Mouse (Mus musculus): ENCODE data around the gene Gls. TPM values are rescaled to one million over a fixed set of nuclear protein-coding genes. Genes with fewer than 3 reads are reported as not detected.

Gls gene
- polyA plus RNA-seq, 1 experiment from 2014 or later = 21.5 TPM

DNA sequence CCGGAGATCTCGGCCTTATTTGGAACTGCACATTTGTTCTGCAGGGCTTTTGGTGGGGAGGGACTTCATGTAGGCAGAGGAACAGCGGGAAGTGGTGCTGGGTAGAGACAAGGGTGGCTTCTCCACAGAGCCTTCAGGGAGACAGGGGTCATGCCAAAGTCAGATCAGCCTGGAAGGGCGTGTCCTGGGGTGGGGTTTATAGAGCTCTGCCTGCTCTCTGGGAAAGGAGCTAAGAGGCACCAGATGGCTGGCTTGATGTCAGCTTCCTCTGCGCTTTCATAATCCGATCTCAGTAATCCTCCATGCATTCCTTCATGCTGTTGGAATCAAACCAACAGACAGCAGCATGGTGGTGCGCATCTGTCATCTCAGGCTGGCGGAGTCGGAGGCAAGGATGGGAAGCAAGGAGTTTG lies 83.1 kb downstream of the Gls start:
- Histone ChIP-seq H3K27ac (replicated peaks) (no peak overlapping the region), H3K36me3 (replicated peaks) (peaks cover 7% of the 10 kb centered on the region), H3K9me3 (no peaks in the 10 kb centered on the region), H3K4me3 (no peak overlapping the region), H3K4me1 (peaks cover 43% of the 10 kb centered on the region), H3K27me3 (replicated peaks; ENCODE audit: low read depth, poor library complexity, severe bottlenecking) (no peaks in the 10 kb centered on the region)
- peak; percentile 39 for DNase-seq (ENCODE audit: low spot score)
- 45% methylated on average over 9 of the region's 9 CpGs for WGBS

DNA sequence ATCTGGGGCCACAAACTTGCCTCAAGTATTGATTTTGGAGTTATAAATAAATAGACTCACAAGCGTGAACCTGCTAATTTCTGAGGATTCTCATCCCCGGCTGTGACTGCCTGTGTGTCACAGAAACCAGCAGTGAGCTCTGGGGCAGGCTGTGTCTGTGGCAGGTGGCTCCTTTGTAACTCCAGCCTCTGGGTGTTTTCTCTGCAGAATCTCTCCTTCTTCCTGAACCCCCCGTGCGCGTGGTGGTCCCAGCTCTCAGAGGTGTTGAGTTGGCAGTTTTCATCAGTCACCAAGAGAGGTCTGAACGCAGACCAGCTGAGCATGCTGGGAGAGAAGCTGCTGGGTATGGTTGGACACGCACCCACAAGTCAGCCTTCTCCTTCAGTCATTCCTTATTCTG lies 84.3 kb downstream of the Gls start:
- 77% methylated on average over 7 of the region's 7 CpGs for WGBS
- Histone ChIP-seq H3K36me3 (replicated peaks) (peaks cover 7% of the 10 kb centered on the region), H3K4me1 (peaks cover 43% of the 10 kb centered on the region), H3K27me3 (replicated peaks; ENCODE audit: low read depth, poor library complexity, severe bottlenecking) (no peaks in the 10 kb centered on the region), H3K27ac (replicated peaks) (no peak overlapping the region), H3K9me3 (no peaks in the 10 kb centered on the region), H3K4me3 (no peak overlapping the region)
- no peak for DNase-seq (ENCODE audit: low spot score)

DNA sequence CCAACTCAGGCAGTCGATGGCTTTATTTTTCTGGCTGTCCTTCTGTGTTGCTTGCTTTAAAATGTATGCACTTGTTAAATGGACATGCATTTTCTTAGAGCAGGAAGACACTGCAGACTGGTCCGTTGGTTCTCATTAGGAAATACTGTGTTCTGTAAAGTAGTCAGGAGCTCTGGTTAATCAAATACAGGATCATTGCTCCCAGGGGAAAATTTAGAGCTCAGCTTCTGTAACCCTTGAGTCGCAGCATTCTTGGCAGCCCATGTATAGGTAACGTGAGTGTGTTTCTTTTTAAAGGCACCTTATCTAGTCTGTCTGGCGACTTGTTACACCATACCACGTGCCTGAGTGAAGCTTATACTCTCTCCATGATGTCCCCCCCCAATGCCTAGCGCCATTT lies 84.9 kb downstream of the Gls start:
- 60% methylated on average over 7 of the region's 7 CpGs for WGBS
- Histone ChIP-seq H3K4me1 (peaks cover 42% of the 10 kb centered on the region), H3K36me3 (replicated peaks) (peaks cover 7% of the 10 kb centered on the region), H3K4me3 (no peak overlapping the region), H3K27me3 (replicated peaks; ENCODE audit: low read depth, poor library complexity, severe bottlenecking) (no peaks in the 10 kb centered on the region), H3K27ac (replicated peaks) (no peak overlapping the region), H3K9me3 (no peaks in the 10 kb centered on the region)
- no peak for DNase-seq (ENCODE audit: low spot score)

DNA sequence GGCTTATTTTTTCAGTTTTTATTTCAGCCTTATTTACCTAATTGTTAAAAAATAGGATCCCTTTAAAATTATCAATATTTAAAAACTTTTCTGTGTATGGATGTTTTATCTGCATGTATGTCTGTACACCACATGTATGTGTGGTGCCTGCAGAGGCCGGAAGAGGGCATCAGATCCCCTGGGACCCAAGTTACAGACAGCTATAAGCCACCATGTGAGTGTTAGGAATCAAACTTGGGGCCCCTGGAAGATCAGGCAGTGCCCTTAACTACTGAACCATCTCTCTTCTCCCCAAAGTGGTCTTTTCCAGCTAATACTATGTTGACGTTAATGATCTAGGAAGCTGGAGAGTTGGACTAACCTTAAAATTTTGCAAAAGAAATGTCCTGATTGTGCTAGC lies 85.6 kb downstream of the Gls start:
- H3K27ac ChIP-seq (replicated peaks) = no peak overlapping the region
- no peak for DNase-seq (ENCODE audit: low spot score)
- H3K36me3 ChIP-seq (replicated peaks) = peaks cover 7% of the 10 kb centered on the region
- no peaks in the 10 kb centered on the region for H3K27me3 ChIP-seq (replicated peaks; ENCODE audit: low read depth, poor library complexity, severe bottlenecking)
- 81% methylated on average over 2 of the region's 2 CpGs for WGBS
- H3K4me1 ChIP-seq = peaks cover 40% of the 10 kb centered on the region
- H3K4me3 ChIP-seq = no peak overlapping the region
- H3K9me3 ChIP-seq = no peaks in the 10 kb centered on the region

DNA sequence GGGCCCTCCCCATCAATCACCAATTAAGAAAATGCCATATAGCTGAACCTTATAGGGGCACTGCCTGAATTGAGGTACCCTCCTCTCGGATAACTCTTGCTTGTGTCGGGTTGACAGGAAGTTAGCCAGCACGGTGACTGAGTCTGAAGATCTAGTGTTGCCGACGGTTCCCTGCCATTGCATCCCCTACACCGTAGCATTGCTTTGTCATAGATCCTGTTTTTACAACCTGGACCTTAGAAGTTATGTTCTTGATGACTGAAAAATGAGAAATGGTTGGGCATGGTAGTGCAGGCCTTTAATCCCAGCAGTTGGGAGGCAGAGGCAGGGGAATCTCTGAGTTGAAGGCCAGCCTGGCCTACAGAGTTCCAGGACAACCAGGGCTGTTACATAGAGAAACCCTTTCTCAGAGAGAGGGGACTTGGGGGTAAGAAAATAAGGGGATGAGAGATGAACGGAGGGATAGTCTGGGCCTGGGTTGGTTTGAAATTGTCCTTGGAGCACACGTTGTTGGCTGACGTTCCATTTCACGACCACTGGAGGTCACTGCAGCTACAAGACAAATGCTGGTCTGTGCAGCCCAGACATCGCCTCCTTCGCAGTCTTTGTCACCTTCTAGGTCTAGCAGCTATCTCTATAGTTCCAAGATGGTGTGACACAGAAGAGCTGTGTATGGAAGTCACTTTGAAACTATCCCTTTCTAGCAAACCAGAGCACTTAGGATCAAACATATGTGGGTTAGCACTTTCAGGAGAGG lies 86.6 kb downstream of the Gls start:
- H3K4me1 ChIP-seq = peaks cover 40% of the 10 kb centered on the region
- H3K4me3 ChIP-seq = no peak overlapping the region
- peak; percentile 62 for DNase-seq (ENCODE audit: low spot score)
- peaks cover 3% of the 10 kb centered on the region for H3K36me3 ChIP-seq (replicated peaks)
- WGBS = 53% methylated on average over 12 of the region's 12 CpGs
- no peaks in the 10 kb centered on the region for H3K27me3 ChIP-seq (replicated peaks; ENCODE audit: low read depth, poor library complexity, severe bottlenecking)
- H3K27ac ChIP-seq (replicated peaks) = no peak overlapping the region
- H3K9me3 ChIP-seq = no peaks in the 10 kb centered on the region

DNA sequence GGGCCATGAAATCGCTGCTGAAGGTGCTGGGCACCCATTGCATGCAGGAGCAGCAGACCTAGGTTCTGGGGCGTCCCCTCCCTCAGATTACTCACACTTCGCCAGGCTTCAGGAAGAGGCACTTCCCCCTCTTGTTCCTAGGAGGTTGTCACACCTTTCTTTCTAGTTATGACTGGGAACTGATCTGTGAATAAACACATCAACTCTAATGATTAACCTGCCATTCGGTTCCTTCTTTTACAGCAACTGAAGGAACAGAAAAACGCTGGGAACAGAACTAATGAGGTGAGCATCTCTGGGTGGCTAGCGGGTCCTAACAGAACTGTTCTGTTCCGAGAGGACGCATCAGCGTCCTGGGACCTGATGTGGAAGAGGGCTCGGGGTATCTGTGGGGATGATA lies 88.1 kb downstream of the Gls start:
- no peak for DNase-seq (ENCODE audit: low spot score)
- Histone ChIP-seq H3K27ac (replicated peaks) (no peak overlapping the region), H3K36me3 (replicated peaks) (no peaks in the 10 kb centered on the region), H3K27me3 (replicated peaks; ENCODE audit: low read depth, poor library complexity, severe bottlenecking) (no peaks in the 10 kb centered on the region), H3K4me3 (no peak overlapping the region), H3K9me3 (no peaks in the 10 kb centered on the region), H3K4me1 (peaks cover 28% of the 10 kb centered on the region)
- 87% methylated on average over 10 of the region's 10 CpGs for WGBS

DNA sequence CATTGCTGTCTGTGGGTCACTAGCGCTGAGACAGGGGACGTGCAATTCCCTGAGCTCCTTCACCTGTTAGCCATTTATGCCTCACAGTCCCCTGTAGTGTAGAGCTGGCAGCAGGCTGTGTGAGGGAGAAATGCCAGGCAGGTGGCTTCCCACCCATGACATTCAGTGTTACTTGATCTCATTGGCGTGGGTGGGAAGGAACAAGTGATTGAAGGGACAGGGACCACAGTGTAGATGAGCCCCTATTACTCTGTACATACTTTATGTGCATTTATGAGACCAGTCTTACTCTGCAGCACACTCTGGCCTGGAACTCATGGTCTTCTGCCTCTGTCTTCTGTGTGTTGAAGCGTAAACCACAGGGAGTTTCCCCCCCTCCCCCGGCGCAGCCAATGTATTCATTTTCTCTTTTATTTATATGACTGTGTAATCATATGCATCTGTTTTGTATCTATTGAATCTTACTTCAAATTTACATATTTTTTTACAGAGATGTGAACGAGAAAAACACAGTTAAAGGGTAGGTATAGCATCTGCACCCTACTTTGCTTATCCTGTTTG lies 89.4 kb downstream of the Gls start:
- no peak for DNase-seq (ENCODE audit: low spot score)
- H3K27ac ChIP-seq (replicated peaks) = no peak overlapping the region
- 0 out of 2 replicates have a peak, but pooled peaks cover 4% of the 10 kb centered on the region for H3K36me3 ChIP-seq (replicated peaks)
- WGBS = 88% methylated on average over 7 of the region's 7 CpGs
- H3K4me3 ChIP-seq = no peak overlapping the region
- peaks cover 18% of the 10 kb centered on the region for H3K4me1 ChIP-seq
- no peaks in the 10 kb centered on the region for H3K9me3 ChIP-seq
- no peaks in the 10 kb centered on the region for H3K27me3 ChIP-seq (replicated peaks; ENCODE audit: low read depth, poor library complexity, severe bottlenecking)

DNA sequence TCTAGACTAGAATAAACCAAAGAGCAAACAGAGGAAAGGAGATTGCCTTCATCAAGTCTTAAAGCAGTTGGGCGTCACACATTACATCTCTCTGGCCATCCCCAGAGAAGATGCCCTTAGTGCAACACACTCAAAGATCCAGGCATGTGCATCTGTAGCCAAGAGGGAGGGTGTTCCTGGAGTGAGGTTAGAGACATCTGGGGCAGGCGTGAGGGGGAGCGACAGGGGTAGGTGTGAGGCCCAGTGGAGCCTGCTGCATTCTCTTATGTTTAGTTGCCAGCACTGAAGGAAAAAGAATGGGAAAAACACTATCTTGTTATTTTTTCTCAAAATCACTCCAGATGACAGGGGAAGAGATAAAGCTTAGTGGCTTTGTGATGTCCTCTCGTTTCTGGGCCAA lies 89.8 kb downstream of the Gls start:
- WGBS = 86% methylated on average over 4 of the region's 4 CpGs
- Histone ChIP-seq H3K27ac (replicated peaks) (no peak overlapping the region), H3K9me3 (no peaks in the 10 kb centered on the region), H3K36me3 (replicated peaks) (0 out of 2 replicates have a peak, but pooled peaks cover 4% of the 10 kb centered on the region), H3K27me3 (replicated peaks; ENCODE audit: low read depth, poor library complexity, severe bottlenecking) (no peaks in the 10 kb centered on the region), H3K4me1 (peaks cover 15% of the 10 kb centered on the region), H3K4me3 (no peak overlapping the region)
- DNase-seq (ENCODE audit: low spot score) = no peak

DNA sequence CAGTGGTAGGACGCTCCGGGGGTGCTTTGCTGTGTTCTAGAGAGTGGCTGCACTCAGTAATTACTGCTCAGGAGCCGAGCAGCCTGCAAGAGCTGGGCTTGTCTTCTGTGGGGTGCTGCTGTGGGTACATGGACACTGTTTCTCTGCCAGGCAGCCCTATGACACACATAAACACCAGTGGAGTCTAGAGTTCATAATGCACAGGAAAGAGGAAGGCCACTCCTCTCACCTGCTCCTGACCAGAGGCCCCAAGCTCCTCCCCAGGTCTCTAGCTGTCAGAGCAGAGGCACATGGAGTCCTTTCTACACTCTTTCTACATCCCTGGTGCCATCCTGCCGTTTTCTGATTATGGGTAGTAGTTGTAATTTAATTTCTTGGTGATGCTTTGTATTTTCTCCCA lies 90.9 kb downstream of the Gls start:
- H3K4me1 ChIP-seq = peaks cover 15% of the 10 kb centered on the region
- DNase-seq (ENCODE audit: low spot score) = no peak
- H3K27me3 ChIP-seq (replicated peaks; ENCODE audit: low read depth, poor library complexity, severe bottlenecking) = no peaks in the 10 kb centered on the region
- 0 out of 2 replicates have a peak, but pooled peaks cover 7% of the 10 kb centered on the region for H3K36me3 ChIP-seq (replicated peaks)
- WGBS = 80% methylated on average over 4 of the region's 4 CpGs
- no peak overlapping the region for H3K27ac ChIP-seq (replicated peaks)
- no peak overlapping the region for H3K4me3 ChIP-seq
- H3K9me3 ChIP-seq = no peaks in the 10 kb centered on the region

DNA sequence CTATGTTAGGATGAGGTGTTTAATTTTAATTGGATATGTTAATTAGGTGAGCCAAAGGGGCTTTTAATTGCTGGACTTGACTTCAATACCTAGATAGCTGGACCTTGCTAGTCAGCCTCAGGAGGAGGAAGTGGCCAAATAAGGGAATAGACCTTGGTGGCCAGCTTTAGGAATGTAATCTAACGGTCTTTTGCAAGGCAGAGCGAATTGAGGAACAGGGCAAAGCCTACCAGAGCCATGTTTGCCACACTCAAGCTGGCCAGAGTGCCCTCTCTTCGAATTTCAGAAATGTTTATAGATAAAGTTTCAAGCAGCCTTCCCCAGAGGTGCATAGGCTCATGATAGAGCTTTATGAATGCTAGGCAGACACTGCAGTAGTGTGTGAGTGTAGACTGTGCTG lies 91.5 kb downstream of the Gls start:
- H3K9me3 ChIP-seq = no peaks in the 10 kb centered on the region
- DNase-seq (ENCODE audit: low spot score) = no peak
- H3K27ac ChIP-seq (replicated peaks) = no peak overlapping the region
- H3K36me3 ChIP-seq (replicated peaks) = 0 out of 2 replicates have a peak, but pooled peaks cover 7% of the 10 kb centered on the region
- H3K4me3 ChIP-seq = no peak overlapping the region
- WGBS = 75% methylated on average over 3 of the region's 3 CpGs
- H3K4me1 ChIP-seq = peaks cover 11% of the 10 kb centered on the region
- H3K27me3 ChIP-seq (replicated peaks; ENCODE audit: low read depth, poor library complexity, severe bottlenecking) = no peaks in the 10 kb centered on the region

DNA sequence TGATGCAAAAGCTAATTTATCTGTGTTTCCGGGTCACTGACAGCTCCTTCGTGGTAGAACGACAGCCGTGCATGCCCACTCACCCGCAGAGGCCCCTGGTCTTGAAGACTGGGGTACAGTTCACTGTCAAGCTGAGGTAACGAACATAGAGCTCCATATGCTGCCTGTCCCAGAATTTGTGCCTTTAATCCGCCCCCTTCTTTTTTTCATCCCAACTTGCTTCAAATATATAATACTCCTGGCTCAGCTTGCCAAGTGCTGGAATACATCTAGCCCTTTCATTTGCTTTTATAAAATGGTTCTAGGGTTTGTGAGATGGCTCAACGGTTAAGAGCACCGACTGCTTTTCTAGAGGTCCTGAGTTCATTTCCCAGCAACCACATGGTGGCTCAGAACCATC lies 92.5 kb downstream of the Gls start:
- 0 out of 2 replicates have a peak, but pooled peaks cover 7% of the 10 kb centered on the region for H3K36me3 ChIP-seq (replicated peaks)
- H3K4me3 ChIP-seq = no peak overlapping the region
- no peaks in the 10 kb centered on the region for H3K9me3 ChIP-seq
- no peak overlapping the region for H3K27ac ChIP-seq (replicated peaks)
- peaks cover 14% of the 10 kb centered on the region for H3K4me1 ChIP-seq
- 89% methylated on average over 9 of the region's 9 CpGs for WGBS
- no peak for DNase-seq (ENCODE audit: low spot score)
- H3K27me3 ChIP-seq (replicated peaks; ENCODE audit: low read depth, poor library complexity, severe bottlenecking) = no peaks in the 10 kb centered on the region

DNA sequence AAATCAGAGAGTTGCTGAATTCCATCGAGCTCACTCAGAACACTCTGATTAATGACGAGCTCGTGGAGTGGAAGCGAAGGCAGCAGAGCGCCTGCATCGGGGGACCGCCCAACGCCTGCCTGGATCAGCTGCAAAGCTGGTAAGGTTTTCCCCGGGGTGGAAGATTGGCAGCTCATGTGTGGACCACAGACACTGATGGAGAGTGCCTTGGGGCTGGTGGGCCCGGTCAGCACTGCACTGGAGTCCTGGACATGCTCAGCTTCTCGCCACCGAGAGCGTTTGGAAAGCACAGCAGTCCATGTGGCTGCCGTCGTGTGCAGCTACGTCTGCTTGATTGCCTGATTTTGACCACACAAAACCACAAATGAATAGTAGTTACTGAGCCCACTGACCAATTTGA lies 95.7 kb downstream of the Gls start:
- peaks cover 14% of the 10 kb centered on the region for H3K4me1 ChIP-seq
- H3K27ac ChIP-seq (replicated peaks) = no peak overlapping the region
- no peaks in the 10 kb centered on the region for H3K27me3 ChIP-seq (replicated peaks; ENCODE audit: low read depth, poor library complexity, severe bottlenecking)
- 0 out of 2 replicates have a peak, but pooled peaks cover 7% of the 10 kb centered on the region for H3K36me3 ChIP-seq (replicated peaks)
- H3K9me3 ChIP-seq = no peaks in the 10 kb centered on the region
- 78% methylated on average over 16 of the region's 16 CpGs for WGBS
- H3K4me3 ChIP-seq = no peak overlapping the region
- peak; percentile 22 for DNase-seq (ENCODE audit: low spot score)

DNA sequence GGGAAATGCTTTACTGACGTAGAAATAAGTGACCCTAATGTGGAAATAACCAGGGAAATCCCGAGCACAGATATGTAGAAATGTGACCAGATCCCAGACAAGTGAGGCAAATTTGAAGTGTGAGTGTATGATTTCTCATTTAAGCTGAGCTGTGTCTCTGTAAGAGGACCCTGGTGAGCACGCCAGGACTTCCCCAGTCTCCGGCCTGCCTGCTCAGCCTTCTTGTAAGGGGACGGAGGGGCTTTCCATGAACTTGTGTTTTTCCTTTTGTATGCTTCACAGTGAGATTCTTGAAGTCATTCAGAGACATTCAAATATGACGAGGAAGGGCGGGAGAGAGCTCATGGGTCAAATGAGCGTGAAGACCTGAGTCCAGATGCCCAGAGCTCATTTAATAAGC lies 99.8 kb downstream of the Gls start:
- no peaks in the 10 kb centered on the region for H3K27me3 ChIP-seq (replicated peaks; ENCODE audit: low read depth, poor library complexity, severe bottlenecking)
- H3K36me3 ChIP-seq (replicated peaks) = peaks cover 3% of the 10 kb centered on the region; the same call in 1 of the 2 replicates
- 79% methylated on average over 8 of the region's 8 CpGs for WGBS
- no peak for DNase-seq (ENCODE audit: low spot score)
- no peak overlapping the region for H3K27ac ChIP-seq (replicated peaks)
- peaks cover 13% of the 10 kb centered on the region for H3K4me1 ChIP-seq
- H3K9me3 ChIP-seq = no peaks in the 10 kb centered on the region
- no peak overlapping the region for H3K4me3 ChIP-seq

All from embryonic facial prominence, embryonic 10.5 days (tissue).